Mouse (Mus musculus) G1E (cell line): ENCODE measurements around the gene Kcna7.

ENCODE experiments used
- CTCF ChIP-seq: IDR thresholded peaks from 2 replicates; pipeline ENCODE4 v1.5.1; 2012; ENCODE audit warnings: low read depth, low read length, inconsistent platforms, mixed read lengths
- GATA1 ChIP-seq: IDR thresholded peaks from 2 replicates; pipeline ENCODE4 v1.6.1; 2012; ENCODE audit warnings: borderline replicate concordance, low read length, inconsistent platforms, mixed read lengths
- GATA2 ChIP-seq: IDR thresholded peaks from 2 replicates; pipeline ENCODE4 v1.6.1; 2012; ENCODE audit warnings: low read depth, low read length, inconsistent platforms, borderline replicate concordance

DNA sequence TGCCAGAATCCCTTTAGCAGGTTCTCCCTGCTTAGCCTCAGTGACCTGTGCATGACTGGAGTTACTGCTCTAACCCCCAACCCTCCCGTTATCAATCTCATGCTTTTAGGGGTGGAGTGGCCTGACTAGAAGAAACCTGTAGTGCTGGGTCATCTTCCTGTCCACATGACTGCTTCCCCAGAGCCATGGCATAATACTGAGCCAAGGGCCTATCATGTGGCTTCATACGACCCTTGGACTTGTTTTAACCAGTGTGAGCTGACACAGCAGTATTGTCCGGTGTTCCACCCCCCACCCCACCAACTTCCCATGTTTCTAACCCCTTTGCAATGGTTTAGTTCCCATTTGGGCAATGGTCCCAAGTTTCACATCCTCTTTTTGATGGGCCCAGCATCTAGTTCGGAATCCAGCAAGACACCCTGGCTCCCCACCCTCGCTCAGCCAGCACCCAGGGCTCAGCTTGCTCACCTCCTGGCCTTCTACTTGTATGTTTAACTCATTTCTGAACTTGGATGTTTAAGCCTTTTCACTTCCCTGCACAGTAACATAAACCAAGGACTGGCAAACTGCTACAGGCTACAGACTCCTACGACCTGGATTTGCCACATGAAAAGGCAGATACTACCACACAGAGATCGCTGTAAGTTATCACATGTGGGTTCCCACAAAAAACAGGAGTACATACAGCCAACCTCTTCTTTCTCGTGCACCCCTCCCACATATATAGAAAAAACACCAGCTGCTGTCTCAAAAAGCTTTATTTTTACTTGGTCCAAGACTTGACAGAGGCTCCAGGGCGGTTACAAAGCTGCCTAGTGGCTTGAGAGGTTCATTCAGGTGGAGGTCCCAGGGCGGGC is 52.0 kb downstream of the Kcna7 start:
- TF ChIP-seq CTCF (no peak), GATA1 (no peak), GATA2 (no peak)
